Mouse (Mus musculus) B cell, adult 2 months (primary cell): Measurements from ENCODE around the gene Tmem41b.

Experiments used
- DNase-seq, 2 experiments: peaks; one replicate each; pipeline ENCODE4 v3.0.0; 2022

Tmem41b gene

DNA sequence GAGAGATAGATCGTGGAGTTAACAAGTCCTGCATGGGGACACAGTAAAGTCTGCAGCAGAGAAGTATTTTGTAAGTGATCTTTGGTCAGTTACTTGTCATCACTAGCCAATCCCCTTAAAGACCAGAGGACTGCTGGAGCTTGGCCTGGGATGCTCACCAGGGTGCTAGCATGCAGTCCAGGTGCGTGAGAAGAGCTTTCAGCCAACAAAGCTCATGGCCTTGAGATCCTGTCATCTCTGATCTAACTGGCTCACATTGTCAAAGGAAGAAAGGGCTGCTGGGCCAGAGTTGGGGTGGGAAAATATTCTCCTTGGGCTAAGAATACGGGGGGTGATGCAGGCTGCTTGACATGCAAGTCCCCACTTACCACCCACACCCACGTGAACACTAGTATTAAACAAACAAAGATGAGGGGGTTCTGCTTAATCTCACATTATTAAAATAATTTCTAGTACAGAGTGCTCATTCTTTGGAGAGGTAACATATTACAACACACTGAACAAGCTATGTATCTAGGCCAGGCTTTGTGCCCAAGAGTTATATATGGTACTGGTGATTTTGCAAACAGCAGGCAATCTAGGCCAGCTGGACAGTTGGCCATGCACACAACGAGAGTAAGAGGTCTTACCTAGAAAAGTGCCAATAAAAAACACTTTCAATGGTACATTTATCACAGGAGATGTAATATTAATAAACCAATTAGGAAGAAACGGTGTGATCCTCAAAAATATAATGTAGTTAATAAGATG is 10.6 kb downstream of the Tmem41b start:
- no peak for DNase-seq

- DNase-seq: no peak
Measured at GRCm38 (mm10) chr7:109969542-109969941, 17.2 kb downstream of the Tmem41b start.

DNA sequence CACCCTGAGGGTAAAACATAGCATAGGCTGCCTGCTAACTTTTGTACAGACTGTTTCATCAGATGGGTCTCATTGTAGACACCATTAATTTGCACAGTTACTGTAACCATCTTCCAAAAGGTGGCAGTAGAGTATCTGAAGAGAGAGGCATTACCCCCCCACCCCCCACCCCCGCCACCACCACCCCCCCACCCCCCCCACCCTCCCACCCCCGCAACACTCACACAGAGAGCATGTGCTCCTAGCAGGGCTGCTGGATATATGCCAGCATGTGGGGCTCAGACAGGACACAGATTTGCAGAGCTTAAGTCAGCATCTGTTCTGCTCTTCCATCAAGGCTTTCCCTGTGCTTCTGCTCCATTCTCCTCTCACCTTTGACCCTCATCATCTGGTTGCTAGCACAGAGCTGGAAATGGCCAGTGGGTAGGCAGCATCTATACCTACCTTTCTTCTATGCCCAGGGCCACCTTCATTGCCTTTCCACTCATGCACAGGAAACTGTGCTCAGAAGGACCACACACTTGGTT is 17.7 kb downstream of the Tmem41b start:
- peak in 1 of 2 experiments; percentile 19 for DNase-seq

- DNase-seq: peak; percentile 56 to 57
Measured at GRCm38 (mm10) chr7:109967805-109968579, 18.7 kb downstream of the Tmem41b start.

GRCm38 (mm10) chr7:109965658-109966057 is 21.1 kb downstream of the Tmem41b start:
- peak in 1 of 2 experiments; percentile 27 for DNase-seq

GRCm38 (mm10) chr7:109963707-109964106 is 23.0 kb downstream of the Tmem41b start:
- peak in 1 of 2 experiments; percentile 13 for DNase-seq

DNA sequence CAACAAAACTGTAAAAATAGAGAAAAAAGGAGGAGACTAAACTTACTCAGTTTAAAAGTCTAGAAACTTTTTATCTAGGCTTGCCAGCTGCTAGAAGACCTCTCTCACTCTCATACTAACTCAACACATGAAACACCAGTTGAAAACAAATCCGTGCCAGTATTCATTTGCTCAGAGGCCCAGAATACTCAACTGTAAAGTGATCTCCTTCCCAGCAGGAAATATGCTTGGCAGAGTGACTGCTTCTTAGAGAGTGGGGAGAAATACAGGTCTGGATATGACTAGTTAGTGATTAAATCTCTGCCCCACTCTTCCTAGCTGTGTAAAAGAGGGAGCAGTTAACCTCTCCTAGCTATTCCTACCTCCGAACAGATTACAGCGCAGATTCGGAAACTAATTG is 24.1 kb downstream of the Tmem41b start:
- no peak for DNase-seq

DNA sequence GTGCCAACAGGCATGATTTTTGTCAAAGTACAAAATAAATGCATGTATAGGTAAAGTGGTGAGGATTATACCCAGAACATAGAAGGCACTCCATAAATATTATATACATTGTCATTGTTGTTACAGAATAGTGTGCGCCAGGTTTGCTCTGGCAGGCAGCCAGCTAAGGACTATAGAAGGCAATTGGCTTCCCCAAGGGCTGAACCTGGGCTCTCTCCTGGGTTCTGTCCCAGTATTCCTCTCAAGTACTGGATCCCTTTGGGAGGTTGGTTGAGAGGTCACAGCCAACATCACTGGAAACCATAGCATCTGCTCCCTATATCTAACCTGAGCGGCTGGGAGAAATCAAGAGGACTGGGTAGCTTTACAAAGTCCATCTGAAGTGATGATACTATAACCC is 25.2 kb downstream of the Tmem41b start:
- DNase-seq: no peak

DNA sequence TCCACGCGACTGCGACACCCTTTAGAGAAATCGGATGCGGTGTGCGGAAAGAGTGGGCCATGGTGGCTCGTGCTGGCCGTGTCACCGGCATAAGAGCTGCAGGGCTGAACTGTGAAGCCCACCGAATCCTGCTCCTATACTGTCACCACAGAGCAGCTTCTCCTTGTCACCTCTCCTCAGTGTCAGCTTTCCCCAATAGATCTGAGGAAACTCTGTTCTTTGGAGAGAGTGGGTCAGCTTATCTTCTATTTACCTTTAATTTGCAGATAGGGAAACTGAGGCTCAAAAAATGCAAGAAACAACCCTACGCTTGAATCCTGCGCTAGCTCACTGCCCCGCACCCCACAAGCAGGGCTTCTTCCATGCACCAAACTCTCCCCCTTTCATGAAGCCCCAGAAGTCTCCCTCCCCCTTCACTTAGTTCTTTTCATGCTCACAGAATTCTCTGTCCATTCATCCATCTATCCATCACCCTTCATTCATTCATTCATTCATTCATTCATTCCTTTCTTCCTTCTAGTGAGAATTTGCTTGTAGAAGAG is 26.0 kb downstream of the Tmem41b start:
- no peak for DNase-seq

DNA sequence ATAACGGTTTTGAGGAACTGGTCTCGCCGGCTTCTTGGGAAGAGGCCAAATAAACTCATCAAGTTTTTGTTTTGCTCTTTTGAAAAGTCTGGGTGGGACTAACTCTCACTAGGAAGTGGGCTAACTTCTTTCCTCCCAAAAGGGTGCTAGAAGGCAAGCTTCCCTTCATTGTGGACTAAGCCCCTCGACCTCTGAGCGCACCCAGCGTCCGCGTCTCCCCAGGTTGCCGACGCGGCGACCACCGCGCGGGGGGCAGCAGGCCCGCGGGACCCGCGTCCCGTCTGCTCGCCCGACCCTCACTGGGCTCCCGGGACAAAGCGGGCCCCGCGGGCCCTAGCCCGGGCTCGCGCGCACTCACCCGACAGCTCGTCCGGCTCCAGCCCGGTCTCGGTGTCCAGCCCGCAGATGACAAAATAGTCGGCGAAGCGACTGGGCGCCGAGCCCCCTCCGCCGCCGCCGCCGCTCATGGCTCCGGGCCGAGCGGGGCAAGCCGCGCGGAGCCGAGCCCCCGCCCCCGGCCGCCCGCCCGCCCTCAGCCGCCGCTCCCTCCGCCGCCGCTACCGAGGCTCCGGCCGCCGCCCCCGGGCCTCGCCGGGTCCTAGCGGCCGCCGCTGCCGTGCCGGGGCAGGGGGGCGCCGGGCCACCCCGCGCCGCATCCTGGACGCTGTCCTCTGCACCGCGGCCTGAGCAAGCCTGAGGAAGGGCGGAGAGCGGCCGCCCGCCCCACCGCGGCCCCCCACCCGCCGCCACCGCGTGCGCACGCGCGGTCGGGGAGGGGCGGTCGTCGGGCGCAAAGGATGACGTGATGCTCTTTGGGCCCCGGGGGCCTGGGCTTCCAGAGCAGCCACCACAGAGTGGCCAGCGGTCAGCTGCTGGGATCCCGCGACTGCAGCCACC is 26.8 kb downstream of the Tmem41b start, which contains the start of gene Dennd5a:
Gene Dennd5a (minus strand): TSS at position 755 of the 897 bp plus-strand sequence.
- DNase-seq: peak; percentile 57 to 63

DNA sequence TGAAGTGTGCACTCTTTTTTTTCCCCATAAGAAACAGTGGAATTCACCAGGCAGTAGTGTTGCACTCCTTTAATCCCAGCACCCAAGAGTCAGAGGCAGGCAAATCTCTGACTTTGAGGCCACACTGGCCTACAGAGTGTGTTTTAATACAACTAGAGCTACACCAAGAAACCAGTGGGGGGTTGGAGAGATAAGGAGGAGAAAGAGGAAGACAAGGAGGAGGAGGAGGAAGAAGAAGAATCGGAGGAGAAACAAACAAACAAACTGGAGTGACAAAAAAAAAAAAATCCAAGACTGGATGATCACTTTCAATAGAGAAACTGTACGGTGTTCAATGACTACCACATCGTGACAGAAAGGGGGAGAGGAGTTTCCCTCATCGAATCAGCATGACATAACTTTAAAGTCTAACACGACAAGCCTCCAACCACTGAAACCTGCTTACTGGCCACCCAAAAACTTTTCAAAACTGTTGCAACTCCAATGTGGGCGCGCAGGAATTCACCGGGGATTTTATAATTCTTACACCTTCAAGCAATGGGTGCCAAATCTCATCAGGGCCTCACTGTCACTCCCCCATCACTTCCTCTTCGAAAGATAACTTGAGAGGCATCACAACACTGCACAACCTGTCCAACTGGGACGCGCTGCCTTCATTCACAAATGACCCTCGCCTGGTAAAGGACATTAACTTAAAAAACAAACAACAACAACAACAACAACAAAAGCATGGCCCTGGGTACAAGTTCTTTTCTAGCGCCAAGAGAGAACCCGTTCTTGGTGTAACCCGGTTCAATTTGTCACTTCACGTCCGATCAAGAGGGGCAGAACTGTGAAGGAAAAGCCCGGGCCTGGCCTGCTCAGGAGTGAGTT is 27.6 kb downstream of the Tmem41b start:
- peak; percentile 61 for DNase-seq

DNA sequence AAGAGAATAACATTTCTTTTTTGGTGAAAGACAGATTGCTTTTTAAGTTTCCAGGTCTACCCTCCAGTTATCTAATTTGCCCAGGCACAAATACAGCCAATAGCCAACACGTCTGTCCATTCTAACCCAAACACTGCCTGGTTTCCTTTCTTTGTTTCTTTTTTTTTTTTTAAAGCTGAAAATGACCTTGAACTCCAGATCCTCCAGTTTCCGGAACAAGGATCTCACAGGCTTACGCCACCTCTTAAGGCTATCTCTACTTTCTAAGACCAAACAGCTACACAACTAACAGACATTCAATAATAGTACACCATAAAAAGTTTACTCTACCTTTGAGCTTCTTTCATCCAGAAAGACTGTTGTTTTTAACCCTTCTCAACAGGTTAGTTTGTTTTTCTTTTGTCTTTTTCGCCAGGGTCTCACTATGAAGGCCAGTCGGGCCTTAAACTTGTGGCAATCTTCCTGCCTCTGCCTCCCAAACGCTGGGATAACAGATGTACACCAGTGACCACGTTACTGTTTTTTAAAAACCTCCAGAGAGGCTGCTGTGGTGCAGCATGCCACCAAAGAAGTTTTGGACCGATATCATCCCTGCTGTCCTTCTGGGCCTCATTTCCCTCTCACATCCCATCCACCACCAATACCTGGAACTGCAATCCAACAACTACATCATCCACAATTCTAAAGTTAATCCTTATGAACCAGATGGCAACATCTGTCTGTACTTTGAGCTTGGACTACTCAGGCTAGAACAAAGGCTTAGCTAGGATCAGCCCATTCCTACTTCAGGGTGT is 28.5 kb downstream of the Tmem41b start:
- DNase-seq: no peak

DNA sequence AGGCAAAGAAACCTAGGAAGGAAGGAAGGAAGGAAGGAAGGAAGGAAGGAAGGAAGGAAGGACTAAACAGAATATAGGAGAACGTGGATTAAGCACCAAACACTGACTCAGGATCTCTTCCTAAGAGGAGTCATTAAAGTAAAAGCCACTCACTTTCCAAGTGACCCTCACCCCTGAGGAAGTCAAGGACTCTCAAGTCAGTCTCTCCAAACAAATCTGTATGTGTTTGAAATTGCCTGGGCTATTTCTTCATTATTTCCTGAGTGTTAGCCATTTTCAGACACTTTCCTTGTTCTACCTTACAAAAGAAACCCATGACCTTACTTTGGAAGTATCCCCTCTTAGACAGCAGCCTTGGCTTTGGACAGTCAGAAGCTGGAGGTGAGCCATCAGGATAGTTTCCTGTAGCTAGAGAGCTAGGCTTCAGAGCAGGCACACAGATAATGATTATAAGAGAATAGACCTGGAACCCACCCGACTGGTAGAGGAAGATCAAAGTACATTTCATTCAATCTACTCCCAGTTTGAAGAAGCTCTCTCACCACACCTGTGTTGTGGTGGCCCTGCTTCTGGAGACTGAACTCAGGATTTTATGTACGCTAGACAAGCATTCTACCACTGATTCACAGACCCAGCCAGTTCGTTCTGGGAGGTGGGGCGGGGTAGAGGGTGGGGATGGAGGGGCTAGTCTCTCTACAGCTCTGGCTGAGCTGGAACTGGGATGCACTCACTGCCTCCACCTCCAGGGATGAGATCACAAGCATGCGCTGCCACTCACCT is 31.9 kb downstream of the Tmem41b start:
- no peak for DNase-seq

GRCm38 (mm10) chr7:109951297-109951696 is 35.4 kb downstream of the Tmem41b start:
- peak; percentile 30 to 33 for DNase-seq

DNA sequence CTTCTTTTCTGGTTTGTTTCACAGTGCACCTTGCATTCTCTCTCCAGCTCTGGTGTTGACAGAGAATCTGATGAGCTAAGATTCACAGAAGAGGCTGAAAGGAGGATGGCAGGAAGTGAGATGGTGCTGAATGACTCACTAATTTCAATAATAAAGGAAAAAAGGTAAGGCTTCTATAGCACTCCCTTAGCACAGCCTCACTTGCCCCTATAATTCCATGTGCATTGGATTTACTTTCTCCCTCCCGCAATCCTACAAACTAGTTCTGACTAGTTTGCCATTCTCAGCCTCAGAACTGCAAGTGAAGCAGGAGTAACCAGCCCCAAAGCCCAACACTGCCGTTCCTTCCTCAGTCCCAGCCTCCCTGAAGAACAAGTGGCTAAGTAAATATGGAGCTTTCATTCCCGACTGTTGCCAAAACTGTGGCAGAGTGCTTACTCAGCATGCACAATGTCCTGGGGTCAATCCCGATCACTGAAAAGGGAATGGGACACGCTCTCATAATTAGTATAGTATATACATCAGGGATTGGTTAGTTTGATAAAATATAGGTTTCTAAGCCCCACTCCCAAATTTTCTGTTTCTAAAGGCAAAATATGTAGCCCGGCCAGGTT is 42.2 kb downstream of the Tmem41b start:
- no peak for DNase-seq

GRCm38 (mm10) chr7:109929628-109930027 is 57.1 kb downstream of the Tmem41b start:
- DNase-seq: no peak

DNA sequence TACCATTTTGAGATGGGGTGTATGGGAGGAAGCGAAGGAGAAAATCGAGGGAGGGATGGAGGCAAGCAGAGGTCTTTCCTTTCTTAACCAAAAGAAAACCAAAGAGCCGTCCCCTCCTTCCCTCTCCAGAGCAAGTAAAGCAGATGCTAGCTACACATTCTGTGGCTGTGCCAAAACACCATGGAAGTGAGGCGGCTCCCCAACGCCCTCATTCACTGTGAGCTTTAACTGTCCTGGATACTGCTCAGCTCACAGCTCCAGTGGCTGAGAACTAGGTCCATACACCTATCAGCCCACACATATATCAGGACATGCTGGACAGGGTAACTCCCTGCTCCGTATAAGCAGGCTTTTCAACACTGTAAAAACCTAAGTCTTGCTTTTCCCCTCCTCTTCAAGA is 58.4 kb downstream of the Tmem41b start:
- DNase-seq: no peak

DNA sequence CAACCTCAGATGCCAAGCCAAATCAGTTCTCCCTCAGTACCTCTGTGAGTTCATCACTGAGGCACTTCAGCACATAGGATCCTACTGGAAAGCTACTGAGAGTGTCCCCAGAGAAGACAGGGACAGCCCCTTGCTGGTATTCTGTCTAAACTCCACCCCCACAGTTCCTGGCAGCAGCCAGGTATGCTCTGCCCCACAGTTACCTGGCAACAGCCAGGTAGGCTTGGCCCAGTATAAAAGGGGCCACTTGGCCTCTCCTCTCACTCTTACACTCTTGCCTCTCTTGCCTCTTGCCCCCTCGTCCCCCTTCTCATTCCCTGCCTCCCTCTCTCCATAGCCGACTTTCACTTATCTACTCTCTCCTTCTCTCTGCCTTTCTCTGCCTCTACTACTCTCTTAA is 61.8 kb downstream of the Tmem41b start:
- DNase-seq: no peak

DNA sequence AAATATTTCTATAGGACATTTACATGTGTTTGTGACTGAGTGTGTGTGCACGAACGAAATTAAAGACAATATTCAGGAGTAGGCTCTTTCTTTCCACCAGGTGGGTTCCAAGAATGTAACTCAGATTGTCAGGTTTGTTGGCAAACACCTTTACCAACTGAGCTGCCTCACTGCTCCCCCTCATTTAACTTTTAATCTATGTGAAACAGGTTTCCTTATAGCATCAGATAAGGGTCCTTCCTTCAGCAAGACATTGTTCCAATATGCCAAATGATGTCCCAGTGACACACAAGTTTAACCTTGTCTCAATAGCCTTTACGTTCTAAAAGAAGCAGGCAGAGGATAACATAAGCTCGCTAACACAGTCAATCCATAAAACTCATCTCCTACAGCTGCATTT is 63.8 kb downstream of the Tmem41b start:
- no peak for DNase-seq
